Mouse (Mus musculus) gastrocnemius, adult 2 months (tissue): Measurements from ENCODE around the gene Ndufc2. TPM values are rescaled to one million over a fixed set of nuclear protein-coding genes. Genes with fewer than 3 reads are reported as not detected.

ENCODE experiments used
- DNase-seq: peaks from one replicate; pipeline ENCODE4 v3.0.0; 2022
- H3K27ac ChIP-seq: fragments of 200-600 bp; 2 replicates; pipeline ENCODE4 v1.8.1; 2022; ENCODE audit warnings: mild to moderate bottlenecking
- H3K4me3 ChIP-seq: fragments of 200-600 bp; 2 replicates; pipeline ENCODE4 v1.8.1; 2022; ENCODE audit warnings: mild to moderate bottlenecking, moderate library complexity
- CTCF ChIP-seq: fragments of 200-600 bp; IDR thresholded peaks from 2 replicates; pipeline ENCODE4 v1.8.1; 2022; ENCODE audit warnings: antibody characterized with exemption, mild to moderate bottlenecking, moderate library complexity
- intact Hi-C: fragments of 180-260 bp; cut with DNase I; formaldehyde crosslinking; loops from one replicate; pipeline ENCODE4 v1.15.1; 2025
- total RNA-seq, 2 experiments: library from RNA; stranded (reverse); gene quantifications; 2 replicates each; pipeline ENCODE4 v1.2.3; 2021

Gene Ndufc2
- total RNA-seq, 2 experiments from 2014 or later, result 254 to 341 TPM

DNA sequence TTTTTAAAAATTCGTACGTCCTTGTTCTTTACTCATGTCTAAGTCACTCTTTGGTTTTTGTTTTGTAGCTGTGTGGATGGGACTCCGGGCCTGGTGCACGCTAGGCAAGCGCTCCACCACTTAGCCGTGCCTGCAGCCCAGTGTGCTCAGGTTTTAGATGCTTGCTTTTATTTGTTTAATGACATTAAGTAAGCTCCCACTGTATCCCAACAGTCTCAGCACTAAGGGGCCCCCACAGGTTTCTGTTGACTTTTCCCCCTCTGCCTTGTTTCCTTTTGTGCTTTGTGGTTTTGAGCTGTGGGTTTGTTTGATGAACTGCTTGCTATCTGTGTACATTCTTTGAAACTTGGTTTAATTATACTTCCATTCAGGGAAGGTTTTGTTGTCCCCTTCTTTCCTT is 52.4 kb downstream of the Ndufc2 start:
- Histone ChIP-seq H3K27ac (no peak overlapping the region), H3K4me3 (no peak overlapping the region)
- intact Hi-C loops, result no loop called here
- DNase-seq, result no peak
- TF ChIP-seq CTCF, result no peak

DNA sequence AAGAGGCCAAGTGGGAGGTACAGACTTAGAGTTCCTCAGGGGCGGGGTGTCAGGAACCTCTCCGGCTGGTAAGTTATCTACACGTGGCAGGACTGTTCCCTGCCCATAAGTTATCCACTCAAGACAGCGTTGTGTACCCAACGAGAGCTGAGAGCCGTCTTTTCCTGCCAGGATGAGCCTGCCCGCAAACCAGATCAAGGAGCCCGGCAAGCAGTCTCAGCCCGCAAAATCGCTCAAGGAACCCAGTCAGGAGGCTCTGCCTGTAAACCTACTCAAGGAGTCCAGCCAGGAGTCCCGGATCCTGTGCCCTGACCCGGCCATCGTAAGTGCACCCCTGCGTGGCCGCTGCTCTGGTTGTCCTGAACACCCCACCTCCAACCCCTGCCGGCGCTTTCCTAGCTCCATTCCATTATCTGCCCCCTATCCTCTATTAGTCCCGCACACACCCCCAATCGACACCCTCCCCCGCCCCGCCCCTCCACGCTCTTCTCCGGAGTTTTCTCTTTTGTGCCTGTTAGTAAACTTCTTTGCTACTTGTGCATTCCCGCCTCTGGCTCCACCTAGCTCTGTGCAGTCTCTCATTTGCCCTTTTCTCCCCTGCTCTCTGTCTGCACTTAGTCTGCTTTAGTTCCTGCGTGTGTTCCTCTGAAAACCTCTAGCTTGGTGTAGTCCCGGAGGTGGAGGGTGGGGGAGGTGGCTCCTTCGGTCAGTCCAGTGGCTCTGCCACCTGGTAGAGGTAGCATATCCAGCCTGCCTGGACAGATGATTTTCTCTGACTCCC is 53.5 kb downstream of the Ndufc2 start:
- intact Hi-C loops, result no loop called here

GRCm38 (mm10) chr7:97454795-97455194 is 55.0 kb downstream of the Ndufc2 start:
- H3K4me3 ChIP-seq, result no peak overlapping the region
- TF ChIP-seq CTCF, result no peak
- intact Hi-C loops, result no loop called here
- DNase-seq, result no peak
- H3K27ac ChIP-seq, result no peak overlapping the region

More for the DNA sequence above, 53.5 kb downstream of the Ndufc2 start:
- H3K27ac ChIP-seq, result peak overlapping the region; percentile 51
- no peak for TF ChIP-seq CTCF
- DNase-seq, result peak; percentile 26
- peak overlapping the region; percentile 75 for H3K4me3 ChIP-seq

DNA sequence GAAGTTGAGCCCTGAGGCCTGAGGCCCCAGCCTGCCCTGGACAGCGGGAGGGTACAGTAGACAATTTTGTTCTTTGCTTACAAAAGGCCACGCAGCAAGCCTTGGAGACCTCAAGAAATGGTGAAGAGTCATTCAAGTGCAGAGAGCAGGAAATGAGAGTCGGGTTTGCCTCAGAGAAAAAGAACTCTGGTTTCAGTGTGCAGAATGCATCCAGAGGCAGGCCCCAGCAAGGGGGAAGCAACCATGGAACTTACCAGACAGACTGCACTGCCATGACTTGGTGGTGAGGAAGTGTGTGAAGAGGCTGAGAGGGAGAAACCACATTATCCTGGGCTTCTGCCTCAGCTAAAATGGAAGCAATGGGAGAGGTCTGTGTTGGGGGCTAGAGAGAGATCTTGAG is 55.8 kb downstream of the Ndufc2 start:
- DNase-seq, result no peak
- H3K27ac ChIP-seq, result no peak overlapping the region
- intact Hi-C loops, result no loop called here
- no peak for TF ChIP-seq CTCF
- H3K4me3 ChIP-seq, result no peak overlapping the region

Other genes starting within 250 kb of the Ndufc2 start
- under 1 TPM; 0.45 to 0.64 TPM for gene Usp35, start 68.0 kb upstream of the Ndufc2 start, total RNA-seq
- 1 to 10 TPM; 3.4 to 5.1 TPM for gene Kctd21, start 67.7 kb upstream of the Ndufc2 start, total RNA-seq
- gene Alg8, start 28.4 kb upstream of the Ndufc2 start, total RNA-seq, result 1 to 10 TPM; 3.1 to 4.7 TPM
- gene Thrsp, start 17.7 kb downstream of the Ndufc2 start, total RNA-seq, result 10 to 100 TPM; 18.0 to 20.7 TPM
- under 1 TPM in 1 of 2 experiments, not detected in 1; 0.11 TPM for gene Kctd14, start 51.3 kb downstream of the Ndufc2 start, total RNA-seq
- gene Ints4, start 81.0 kb downstream of the Ndufc2 start, total RNA-seq, result 10 to 100 TPM; 26.6 to 29.7 TPM
- gene Aamdc, start 179.5 kb downstream of the Ndufc2 start, total RNA-seq, result 100 to 1,000 TPM; 113 to 130 TPM
- 10 to 100 TPM; 14.1 to 16.0 TPM for gene Rsf1, start 179.9 kb downstream of the Ndufc2 start, total RNA-seq